Mouse (Mus musculus) skeletal muscle tissue, adult 2 months (tissue): ENCODE data around the gene Mynn.

Experiments
- DNase-seq: peaks from one replicate; pipeline ENCODE4 v3.0.0-alpha.2; 2012; ENCODE audit warnings: low read depth, low spot score

The Mynn gene

DNA sequence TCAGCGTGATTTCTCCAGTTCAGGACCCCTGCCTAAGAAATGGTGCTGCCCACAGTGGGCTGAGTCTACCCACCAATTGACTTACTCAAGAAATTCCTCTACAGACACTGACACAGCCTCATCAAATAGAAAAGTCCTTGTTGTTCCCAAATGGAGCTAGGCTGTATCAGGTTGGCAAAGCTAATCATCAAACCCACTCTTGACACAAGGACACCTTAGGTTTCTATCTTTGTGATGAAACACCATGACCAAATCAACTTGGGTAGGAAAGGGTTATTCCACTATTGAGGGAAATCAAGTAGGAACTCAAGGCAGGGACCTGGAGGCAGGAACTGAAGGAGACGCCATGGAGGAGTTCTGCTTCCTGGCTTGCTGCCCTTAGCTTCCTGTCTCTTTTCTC is 42.3 kb downstream of the Mynn start, which contains the start of gene Lrriq4:
Lrriq4 (plus strand) TSS at position 301 of the 400 bp plus-strand sequence.
- DNase-seq: no peak

DNA sequence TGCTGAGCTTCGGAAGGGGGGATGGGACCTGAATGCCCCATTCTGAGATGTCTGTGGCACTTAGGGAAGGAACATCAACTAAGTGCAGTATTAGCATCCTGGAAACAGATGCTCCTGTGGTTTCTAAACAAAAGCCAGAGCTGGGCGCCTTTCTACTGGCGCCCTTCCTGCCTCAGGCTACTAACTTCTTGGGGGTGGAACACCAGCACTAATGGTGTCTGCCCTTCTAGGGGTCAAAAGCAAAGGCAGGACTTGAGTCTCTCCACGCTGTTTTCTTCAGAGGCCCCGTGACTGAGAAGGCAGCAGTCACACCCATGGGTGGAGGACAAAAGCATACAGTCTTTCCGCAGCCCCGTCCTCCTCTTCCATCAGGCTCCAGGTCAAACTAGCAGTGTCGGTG is 44.9 kb downstream of the Mynn start:
- no peak for DNase-seq

DNA sequence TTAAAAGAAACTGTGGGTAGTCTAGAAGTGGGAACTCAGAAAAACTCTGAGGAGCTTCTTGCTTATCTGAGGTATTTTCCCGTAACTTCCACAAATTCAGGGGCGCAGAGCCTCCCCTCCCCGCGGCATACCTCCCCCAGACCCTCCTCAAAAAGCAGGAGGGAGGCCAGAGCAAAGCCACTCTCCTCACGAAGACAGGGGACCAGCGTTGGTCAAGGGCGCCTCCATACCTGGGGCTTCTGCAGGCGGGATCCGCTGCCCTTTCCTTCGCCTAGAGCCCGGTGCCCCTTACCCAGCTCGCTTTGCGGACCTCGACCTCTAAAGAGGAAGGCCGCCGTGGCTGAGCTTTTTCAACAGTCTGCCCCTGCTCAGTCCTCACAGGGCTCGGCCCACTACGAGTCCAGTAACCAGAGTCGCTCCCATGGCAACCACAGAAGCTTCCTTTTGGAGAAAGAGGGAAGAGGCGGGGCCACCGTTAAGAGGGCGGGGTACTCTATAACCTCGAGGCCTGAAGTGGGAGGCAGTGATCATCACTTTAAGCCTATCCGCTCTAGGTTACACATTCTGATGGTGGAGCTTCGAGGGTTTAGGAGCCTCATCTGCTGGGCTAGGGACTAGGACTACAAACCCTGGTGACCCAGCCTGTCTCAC is 45.7 kb downstream of the Mynn start, which contains the start of gene Lrrc34:
Lrrc34 (minus strand) TSS at position 430 of the 651 bp plus-strand sequence.
- DNase-seq: no peak

DNA sequence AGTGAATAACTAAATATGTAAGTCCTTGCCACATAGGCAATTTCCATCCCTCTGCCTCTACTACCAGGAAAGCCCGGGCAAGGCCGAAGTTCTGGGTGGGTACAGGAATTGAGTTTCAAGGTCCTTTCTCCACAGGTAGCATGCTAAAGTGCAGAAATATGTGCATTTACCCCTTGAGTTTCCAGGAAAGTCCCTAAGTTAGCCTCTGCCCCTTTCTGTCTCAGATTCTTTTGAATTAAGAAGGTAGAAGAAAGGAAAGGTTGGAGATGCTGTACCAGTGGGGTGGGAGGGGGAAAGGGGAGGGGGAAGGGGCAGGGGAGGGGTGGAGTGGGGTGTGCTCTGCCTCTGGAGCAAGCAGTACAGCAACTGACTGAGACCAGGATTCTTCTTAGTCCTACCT is 46.6 kb downstream of the Mynn start:
- DNase-seq: no peak

DNA sequence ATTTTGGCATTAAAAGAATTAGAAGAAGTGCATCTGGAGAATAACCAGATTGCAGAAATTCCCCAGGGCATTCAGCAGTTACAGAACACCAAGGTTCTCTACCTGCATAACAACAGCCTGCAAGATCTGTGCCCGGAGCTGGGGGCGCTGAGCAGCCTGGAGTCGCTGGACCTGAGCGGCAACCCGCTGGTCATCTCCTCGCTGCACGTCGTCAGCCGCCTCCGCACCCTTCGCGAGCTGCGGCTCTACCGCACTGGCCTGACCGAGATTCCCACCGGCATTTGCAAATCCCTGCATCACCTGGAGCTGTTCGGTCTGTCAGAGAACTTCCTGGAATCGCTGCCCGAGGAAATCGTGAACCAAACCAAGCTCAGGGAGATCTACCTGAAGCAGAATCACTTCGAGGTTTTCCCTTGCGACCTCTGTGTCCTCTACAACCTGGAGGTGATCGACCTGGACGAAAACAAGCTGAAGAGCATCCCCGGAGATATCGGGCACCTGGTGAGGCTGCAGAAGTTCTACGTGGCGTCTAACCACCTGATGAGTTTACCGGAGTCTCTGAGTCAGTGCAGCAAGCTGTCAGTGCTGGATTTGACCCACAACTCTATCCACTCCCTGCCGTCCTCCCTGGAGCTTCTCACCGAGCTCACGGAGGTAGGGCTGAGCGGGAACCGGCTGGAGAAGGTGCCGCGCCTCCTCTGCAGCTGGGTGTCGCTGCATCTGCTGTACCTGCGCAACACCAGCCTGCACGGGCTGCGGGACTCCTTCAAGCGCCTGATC is 48.4 kb downstream of the Mynn start:
- DNase-seq: no peak

DNA sequence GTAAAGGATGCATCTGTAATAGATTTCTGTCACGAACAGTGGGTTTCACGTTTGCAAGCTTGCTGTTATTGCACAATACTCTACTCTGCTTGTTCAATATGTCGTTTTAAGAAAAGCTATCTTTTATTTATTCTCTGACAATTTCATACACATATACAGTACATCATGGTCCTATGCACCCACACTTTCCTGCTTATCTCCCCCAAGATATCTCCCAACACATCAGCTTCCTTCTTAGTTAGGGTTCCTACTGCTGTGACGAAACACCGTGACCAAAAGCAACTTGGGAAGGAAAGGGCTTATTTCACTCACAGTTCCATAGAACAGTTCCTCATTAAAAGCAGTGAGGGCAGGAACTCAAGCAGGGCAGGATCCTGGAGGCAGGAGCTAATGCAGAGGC is 54.1 kb downstream of the Mynn start:
- DNase-seq: no peak

DNA sequence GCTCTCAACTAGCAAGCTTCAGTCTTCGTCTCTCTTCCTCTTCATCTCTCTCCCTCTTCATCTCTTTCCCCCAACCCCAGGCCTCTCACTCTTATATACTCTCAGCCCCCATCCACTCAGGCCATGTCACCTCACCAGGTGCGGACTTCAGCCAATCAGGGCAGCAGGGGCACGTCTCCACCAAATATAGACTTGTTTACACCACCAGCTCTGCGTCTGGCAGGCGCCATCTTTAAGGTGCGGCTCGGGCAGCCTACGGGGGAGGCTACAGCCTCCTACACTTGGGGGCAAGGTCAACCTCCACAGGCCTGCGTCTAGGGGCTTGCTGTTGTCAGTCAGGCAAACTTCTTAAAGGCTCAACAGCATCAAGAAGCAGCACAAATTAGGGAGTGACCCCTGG is 56.6 kb downstream of the Mynn start:
- no peak for DNase-seq
